Mouse (Mus musculus) CH12.LX (cell line): ENCODE data around the gene Ube2i. TPM values are rescaled to one million over a fixed set of nuclear protein-coding genes. Genes with fewer than 3 reads are reported as not detected.
A peak's percentile ranks its signal among the peaks of the same experiment; 100 is the strongest.

Experiments
- DNase-seq: peaks from one replicate; pipeline ENCODE4 v3.0.0-alpha.2; 2013; ENCODE audit errors: extremely low read depth
- H3K27ac ChIP-seq: 2 replicates; pipeline ENCODE4 v1.5.1; 2012; ENCODE audit warnings: low read depth, mild to moderate bottlenecking, control low read depth, moderate library complexity; ENCODE audit not compliant: insufficient read depth
- H3K27me3 ChIP-seq: replicated peaks from 2 replicates; pipeline ENCODE3; 2012; ENCODE audit warnings: inconsistent platforms
- H3K36me3 ChIP-seq, 2 experiments: replicated peaks in 1 of 2; 2 replicates each; pipeline versions ENCODE3 to v1.6.1; 2012; ENCODE audit warnings: inconsistent platforms in 1 of 2, low read length in 1 of 2, mild to moderate bottlenecking in 1 of 2, mixed read lengths in 1 of 2, moderate library complexity in 1 of 2; ENCODE audit not compliant: control insufficient read depth in 1 of 2, insufficient read depth in 1 of 2
- H3K4me1 ChIP-seq, 2 experiments: 2 replicates each; pipeline ENCODE4 v1.6.1; 2012; ENCODE audit warnings: inconsistent platforms in 1 of 2, moderate library complexity in 1 of 2; ENCODE audit not compliant: insufficient read depth in 2 of 2, control insufficient read depth in 1 of 2
- H3K4me2 ChIP-seq: 2 replicates; pipeline ENCODE4 v1.6.1; 2012; ENCODE audit warnings: low read depth, mild to moderate bottlenecking, control low read depth; ENCODE audit not compliant: poor library complexity, insufficient read depth, severe bottlenecking
- H3K4me3 ChIP-seq, 3 experiments: fragments of 150-350 bp in 1 of 3; sonication (generic) in 1 of 3; replicated peaks in 1 of 3; 2 replicates each; pipeline versions ENCODE3 to v1.5.1; 2011 to 2012; ENCODE audit warnings: low read depth in 2 of 3, low read length in 2 of 3, mild to moderate bottlenecking in 2 of 3, moderate library complexity in 2 of 3, control low read depth in 1 of 3, improper control_type of control experiment in 1 of 3, inconsistent platforms in 1 of 3, mixed read lengths in 1 of 3; ENCODE audit not compliant: poor library complexity in 1 of 3
- H3K79me2 ChIP-seq: replicated peaks from 2 replicates; pipeline ENCODE4 v1.6.1; 2012; ENCODE audit warnings: mild to moderate bottlenecking, moderate library complexity; ENCODE audit not compliant: control insufficient read depth, poor library complexity, insufficient read depth, severe bottlenecking; ENCODE audit errors: extremely low read depth
- H3K9ac ChIP-seq: 2 replicates; pipeline ENCODE4 v1.6.1; 2012; ENCODE audit warnings: low read depth, mild to moderate bottlenecking, control low read depth, moderate library complexity; ENCODE audit not compliant: insufficient read depth
- H3K9me3 ChIP-seq: replicated peaks from 2 replicates; pipeline ENCODE3; 2012; ENCODE audit warnings: low read length, inconsistent platforms, mixed read lengths
- BHLHE40 ChIP-seq: IDR thresholded peaks from 2 replicates; pipeline ENCODE4 v1.6.1; 2011; ENCODE audit warnings: mild to moderate bottlenecking, low read depth, low read length, improper control_type of control experiment
- CHD2 ChIP-seq: IDR thresholded peaks from 2 replicates; pipeline ENCODE4 v1.6.1; 2011; ENCODE audit warnings: low read length, improper control_type of control experiment
- CTCF ChIP-seq, 2 experiments: IDR thresholded peaks in 1 of 2; conservative IDR thresholded peaks in 1 of 2; 2 replicates each; pipeline ENCODE4 v1.5.1; 2011 to 2012; ENCODE audit warnings: low read depth in 2 of 2, low read length in 2 of 2, improper control_type of control experiment in 1 of 2, inconsistent platforms in 1 of 2, mild to moderate bottlenecking in 1 of 2, moderate library complexity in 1 of 2
- E2F4 ChIP-seq: IDR thresholded peaks from 2 replicates; pipeline ENCODE4 v1.6.1; 2011; ENCODE audit warnings: low read depth, low read length, improper control_type of control experiment; ENCODE audit not compliant: insufficient replicate concordance
- ELF1 ChIP-seq: IDR thresholded peaks from 2 replicates; pipeline ENCODE4 v1.6.1; 2014; ENCODE audit warnings: low read depth, mild to moderate bottlenecking, inconsistent platforms, low read length, improper control_type of control experiment
- EP300 ChIP-seq: IDR thresholded peaks from 2 replicates; pipeline ENCODE4 v1.6.1; 2011; ENCODE audit warnings: low read length, improper control_type of control experiment
- ETS1 ChIP-seq: conservative IDR thresholded peaks from 2 replicates; pipeline ENCODE4 v1.6.1; 2012; ENCODE audit warnings: low read depth, mild to moderate bottlenecking, inconsistent platforms, low read length, improper control_type of control experiment, moderate library complexity
- GABPA ChIP-seq: IDR thresholded peaks from 2 replicates; pipeline ENCODE4 v1.6.1; 2012; ENCODE audit warnings: low read depth, low read length, improper control_type of control experiment, inconsistent platforms; ENCODE audit not compliant: insufficient replicate concordance
- HCFC1 ChIP-seq: IDR thresholded peaks from 2 replicates; pipeline ENCODE4 v1.6.1; 2012; ENCODE audit warnings: low read depth, mild to moderate bottlenecking, inconsistent platforms, low read length, improper control_type of control experiment
- IRF4 ChIP-seq: IDR thresholded peaks from 2 replicates; pipeline ENCODE4 v1.6.1; 2014; ENCODE audit warnings: low read depth, mild to moderate bottlenecking, inconsistent platforms, low read length, improper control_type of control experiment
- JUN ChIP-seq: IDR thresholded peaks from 2 replicates; pipeline ENCODE4 v1.6.1; 2011; ENCODE audit warnings: low read depth, mild to moderate bottlenecking, low read length, improper control_type of control experiment, moderate library complexity; ENCODE audit not compliant: insufficient read depth
- KAT2A ChIP-seq: IDR thresholded peaks from 2 replicates; pipeline ENCODE4 v1.6.1; 2012; ENCODE audit warnings: low read length, improper control_type of control experiment, inconsistent platforms; ENCODE audit not compliant: insufficient replicate concordance
- MAFK ChIP-seq: IDR thresholded peaks from 2 replicates; pipeline ENCODE4 v1.6.1; 2011; ENCODE audit warnings: low read length, improper control_type of control experiment; ENCODE audit not compliant: insufficient replicate concordance
- MAZ ChIP-seq: IDR thresholded peaks from 2 replicates; pipeline ENCODE4 v1.6.1; 2012; ENCODE audit warnings: low read depth, mild to moderate bottlenecking, inconsistent platforms, low read length, improper control_type of control experiment, moderate library complexity
- MEF2A ChIP-seq: IDR thresholded peaks from 2 replicates; pipeline ENCODE4 v1.6.1; 2014; ENCODE audit warnings: low read depth, mild to moderate bottlenecking, inconsistent platforms, low read length, improper control_type of control experiment, borderline replicate concordance
- MXI1 ChIP-seq: IDR thresholded peaks from 2 replicates; pipeline ENCODE4 v1.6.1; 2011; ENCODE audit warnings: mild to moderate bottlenecking, low read depth, low read length, improper control_type of control experiment
- MYC ChIP-seq: IDR thresholded peaks from 2 replicates; pipeline ENCODE4 v1.6.1; 2011; ENCODE audit warnings: low read depth, mild to moderate bottlenecking, improper control_type of control experiment, low read length
- NELFE ChIP-seq: IDR thresholded peaks from 2 replicates; pipeline ENCODE4 v1.6.1; 2011; ENCODE audit warnings: low read depth, low read length, improper control_type of control experiment
- NRF1 ChIP-seq: IDR thresholded peaks from 2 replicates; pipeline ENCODE4 v1.6.1; 2014; ENCODE audit warnings: low read depth, mild to moderate bottlenecking, inconsistent platforms, low read length, improper control_type of control experiment, moderate library complexity
- PAX5 ChIP-seq: IDR thresholded peaks from 2 replicates; pipeline ENCODE4 v1.6.1; 2012; ENCODE audit warnings: low read length, inconsistent platforms, mixed read lengths
- POLR2AphosphoS2 ChIP-seq: IDR thresholded peaks from 2 replicates; pipeline ENCODE4 v1.6.1; 2011; ENCODE audit warnings: low read depth, low read length, improper control_type of control experiment
- RAD21 ChIP-seq: IDR thresholded peaks from 2 replicates; pipeline ENCODE4 v1.6.1; 2011; ENCODE audit warnings: low read depth, mild to moderate bottlenecking, low read length, improper control_type of control experiment, moderate library complexity
- RCOR1 ChIP-seq: conservative IDR thresholded peaks from 2 replicates; pipeline ENCODE4 v1.6.1; 2012; ENCODE audit warnings: low read depth, mild to moderate bottlenecking, inconsistent platforms, low read length, improper control_type of control experiment
- SIN3A ChIP-seq: IDR thresholded peaks from 2 replicates; pipeline ENCODE4 v1.6.1; 2012; ENCODE audit warnings: low read length, improper control_type of control experiment, inconsistent platforms
- SMC3 ChIP-seq: IDR thresholded peaks from 2 replicates; pipeline ENCODE4 v1.6.1; 2011; ENCODE audit warnings: low read depth, low read length, improper control_type of control experiment
- TCF12 ChIP-seq: IDR thresholded peaks from 2 replicates; pipeline ENCODE4 v1.6.1; 2014; ENCODE audit warnings: low read depth, mild to moderate bottlenecking, inconsistent platforms, low read length, improper control_type of control experiment
- USF2 ChIP-seq: conservative IDR thresholded peaks from 2 replicates; pipeline ENCODE4 v1.6.1; 2011; ENCODE audit warnings: low read depth, low read length, improper control_type of control experiment
- ZNF384 ChIP-seq: IDR thresholded peaks from 2 replicates; pipeline ENCODE4 v1.6.1; 2012; ENCODE audit warnings: low read depth, low read length, improper control_type of control experiment, inconsistent platforms
- dilution Hi-C: fragments of 300-500 bp; cut with MboI; formaldehyde crosslinking; loops from 2 replicates; pipeline ENCODE4 v1.14.3; 2020; ENCODE audit warnings: low sequenced_read_pairs; ENCODE audit not compliant: extremely low pct_unique_long_range_greater_than_20kb, extremely low pct_ligation_motif_present
- in situ Hi-C: fragments of 300-500 bp; cut with MboI; formaldehyde crosslinking; loops from 3 replicates; pipeline ENCODE4 v1.14.3; 2019; ENCODE audit warnings: low sequenced_read_pairs, low pct_ligation_motif_present, low pct_unique_long_range_greater_than_20kb, mixed read lengths
- polyA plus RNA-seq: library from polyadenylated mRNA; unstranded; fragments of >175 nt; gene quantifications from 2 replicates; pipeline ENCODE4 v1.2.1, GENCODE M21; 2012; ENCODE audit warnings: low read depth; ENCODE audit not compliant: insufficient read length
- total RNA-seq, 2 experiments: library from RNA; depleted of rRNA; stranded (reverse); fragments of 300-350 nt in 1 of 2; fragments of >200 nt in 1 of 2; gene quantifications; 2 replicates each; pipeline ENCODE4 v1.2.3; 2012 to 2014

Gene Ube2i
- total and polyA plus RNA-seq, 3 experiments: 356 to 731 (median 578) TPM

- no peak for TF ChIP-seq NRF1
- no peak for TF ChIP-seq USF2
- TF ChIP-seq EP300: no peak
- no peak for TF ChIP-seq IRF4
- TF ChIP-seq E2F4: no peak
- no peak for TF ChIP-seq CTCF (conservative IDR thresholded peaks at IDR 0.05 in 1 of 2, IDR thresholded peaks at IDR 0.05 in 1 of 2; ENCODE audit: low read depth in 2 of 2, low read length in 2 of 2)
- TF ChIP-seq JUN: no peak
- no peak for TF ChIP-seq RCOR1
- TF ChIP-seq ELF1: no peak
- Histone ChIP-seq H3K9me3 (no peaks in the 10 kb centered on the region), H3K4me2 (no peak overlapping the region), H3K36me3 (peaks cover 0 to 7% of the 10 kb centered on the region in 2 experiments), H3K9ac (no peak overlapping the region), H3K27ac (no peak overlapping the region), H3K4me1 (peaks cover 7 to 20% of the 10 kb centered on the region in 2 experiments), H3K4me3 (no peak overlapping the region), H3K79me2 (peaks cover 24% of the 10 kb centered on the region), H3K27me3 (peaks cover 28% of the 10 kb centered on the region)
- DNase-seq: no peak
- in situ Hi-C loops: loop anchor here (5.0 to 10.0 kb wide), 2 partner anchors 91 to 164 kb away; partner anchors contain the start of genes BC003965 and Unkl
- dilution Hi-C loops: no loop called here
These were observed 1.4 kb upstream of the Ube2i start for GRCm38 (mm10) chr17:25275833-25276232.

GRCm38 (mm10) chr17:25273706-25274501, 518 bp downstream of the Ube2i start:
- Histone ChIP-seq H3K9ac (peak overlapping the region; percentile 100), H3K9me3 (no peaks in the 10 kb centered on the region), H3K4me1 (peaks cover 11 to 36% of the 10 kb centered on the region in 2 experiments), H3K36me3 (peaks cover 10 to 25% of the 10 kb centered on the region in 2 experiments), H3K4me3 (peak overlapping the region; percentile 98 to 100 (median 98)), H3K4me2 (peak overlapping the region; percentile 49), H3K79me2 (peaks cover 43% of the 10 kb centered on the region), H3K27ac (peak overlapping the region; percentile 88), H3K27me3 (peaks cover 19% of the 10 kb centered on the region)
- peak; percentile 96 for DNase-seq
- dilution Hi-C loops (no loop called here), in situ Hi-C loops (loop anchor here (5.0 to 10.0 kb wide), 2 partner anchors 37 to 89 kb away; partner anchors contain the start of genes BC003965 and Unkl)
- TF ChIP-seq RAD21 (peak; percentile 19), CTCF (conservative IDR thresholded peaks at IDR 0.05 in 1 of 2, IDR thresholded peaks at IDR 0.05 in 1 of 2; ENCODE audit: low read depth in 2 of 2, low read length in 2 of 2) (peak; percentile 29 to 77; a peak in 3 of 4 replicates), NELFE (0 out of 2 replicates have a peak, but pooled peaks have one; percentile 39), KAT2A (peak; percentile 87), ZNF384 (peak; percentile 58), EP300 (no peak), MEF2A (peak; percentile 59; the same call in 1 of the 2 replicates), BHLHE40 (peak; percentile 100), POLR2AphosphoS2 (no peak), ELF1 (peak; percentile 66), SIN3A (peak; percentile 43; the same call in 1 of the 2 replicates), MXI1 (peak; percentile 66; the same call in 1 of the 2 replicates), USF2 (no peak), GABPA (peak; percentile 90), NRF1 (0 out of 2 replicates have a peak, but pooled peaks have one; percentile 15), MAZ (peak; percentile 91), ETS1 (peak; percentile 33; the same call in 1 of the 2 replicates), JUN (no peak), MYC (peak; percentile 97), RCOR1 (no peak; the same call in 1 of the 2 replicates), MAFK (0 out of 2 replicates have a peak, but pooled peaks have one; percentile 36), CHD2 (peak; percentile 98), HCFC1 (peak; percentile 63; the same call in 1 of the 2 replicates), SMC3 (peak; percentile 44), TCF12 (peak; percentile 69), IRF4 (peak; percentile 66; the same call in 1 of the 2 replicates), PAX5 (no peak)
